Mouse (Mus musculus) hematopoietic stem cell, adult 5-6 weeks (primary cell): Measurements from ENCODE around the gene Apobec4. TPM values are rescaled to one million over a fixed set of nuclear protein-coding genes. Genes with fewer than 3 reads are reported as not detected.
"Not testable (repeated sequence)": the region's sequence is repeated elsewhere in the genome, so short reads cannot be mapped to it uniquely, and the experiment has no call there.

Experiments
- ATAC-seq, 2 experiments: fragments of 125-278 bp in 1 of 2; replicated peaks in 1 of 2; 2 replicates each; pipeline ENCODE4 v1.8.0; 2016 to 2017; ENCODE audit warnings: inconsistent platforms in 2 of 2, mild to moderate bottlenecking in 2 of 2, moderate number of reproducible peaks in 2 of 2, low read depth in 1 of 2, moderate TSS enrichment in 1 of 2; ENCODE audit not compliant: low FRiP score in 2 of 2, poor library complexity in 2 of 2, severe bottlenecking in 2 of 2, insufficient read depth in 1 of 2, low TSS enrichment in 1 of 2
- total RNA-seq: library from RNA; stranded (forward); fragments of 172-1452, 232-1000 nt; gene quantifications from 2 replicates; pipeline ENCODE4 v1.2.3, GENCODE M21; 2017

Apobec4 gene
- total RNA-seq, 1 experiment from 2014 or later, result not detected

DNA sequence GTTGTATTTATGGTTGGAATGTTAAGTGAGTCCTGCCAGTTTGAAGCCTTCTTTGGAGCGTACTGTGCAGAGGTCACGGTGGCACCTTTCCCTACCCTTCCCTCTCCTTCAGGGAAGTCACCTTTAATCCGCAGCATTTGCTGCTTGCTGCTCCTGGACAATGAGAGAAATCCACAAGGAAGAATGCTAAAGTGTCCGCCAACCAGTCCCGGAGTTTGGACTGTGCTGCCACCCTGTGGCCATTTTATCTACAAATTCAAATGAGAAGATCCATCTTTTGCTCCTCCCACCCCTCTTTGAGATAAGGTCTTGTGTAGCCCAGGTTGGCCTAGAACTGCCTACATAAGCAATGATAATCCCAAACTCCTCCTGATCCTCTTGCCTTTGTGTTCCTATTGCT lies 3.9 kb upstream of the Apobec4 start:
- 0 out of 4 replicates have a peak, but pooled peaks have one; percentile 21 to 37 for ATAC-seq

DNA sequence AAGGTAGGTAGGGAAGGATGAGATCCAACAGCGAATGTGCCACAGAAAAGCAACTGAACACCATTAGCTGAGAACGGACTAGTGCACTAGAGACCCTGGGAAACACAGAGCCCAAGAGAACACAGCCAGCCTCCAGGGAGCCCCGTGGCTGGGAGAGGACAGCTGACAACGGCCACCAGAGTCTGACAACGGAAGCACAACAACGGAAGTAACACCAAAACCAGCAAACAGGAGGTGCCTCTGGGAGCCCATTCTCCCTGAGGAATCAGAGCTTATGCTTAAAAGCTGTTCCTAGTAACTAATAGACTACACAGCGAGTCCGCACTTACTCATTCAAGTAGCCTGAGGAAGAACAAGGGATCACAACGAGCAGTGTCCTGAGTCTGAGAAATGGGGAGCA lies 1.1 kb upstream of the Apobec4 start:
- no peak; a peak in 1 of 4 replicates for ATAC-seq

- ATAC-seq, result no peak
These were observed 11.4 kb downstream of the Apobec4 start for GRCm38 (mm10) chr1:152761791-152762190.

DNA sequence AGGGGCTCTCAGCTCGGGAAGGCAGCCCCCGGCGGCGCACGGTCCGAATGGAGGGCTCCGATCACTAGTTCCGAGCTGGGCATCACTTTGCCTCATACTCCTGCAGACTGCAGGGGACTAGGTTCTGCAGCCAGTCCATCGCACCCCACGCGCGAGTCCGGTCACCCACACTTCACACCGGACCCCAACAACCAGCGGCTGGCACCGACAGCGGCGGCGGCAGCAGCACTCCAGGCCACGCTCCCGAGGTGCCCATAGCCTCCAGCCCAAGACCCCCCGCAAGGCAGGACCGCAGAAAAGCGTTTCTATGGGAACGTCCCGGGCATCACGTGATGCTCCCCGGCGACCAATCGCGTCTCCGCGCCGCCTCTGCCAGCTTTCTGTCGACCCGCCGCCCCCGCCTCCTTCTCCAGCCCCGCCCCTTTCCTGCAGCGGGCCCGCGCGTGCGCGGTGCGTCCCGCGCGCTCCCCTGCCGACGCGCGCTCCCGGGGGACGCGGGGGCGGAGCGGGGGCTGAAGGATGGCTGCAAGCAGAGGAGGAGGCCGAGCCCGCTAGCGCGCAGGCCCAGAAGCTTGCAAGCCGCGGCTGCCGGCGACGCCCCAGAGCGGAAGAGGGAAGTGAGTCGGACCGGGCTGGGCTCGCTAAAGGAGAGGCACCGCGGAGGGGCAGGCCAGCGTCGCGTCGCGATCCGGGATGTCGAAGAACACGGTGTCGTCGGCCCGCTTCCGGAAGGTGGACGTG lies 15.9 kb downstream of the Apobec4 start, which contains the start of the genes Rgl1 and Arpc5:
TSS of gene Rgl1 (minus strand) at position 320 of the 741 bp plus-strand sequence.
TSS of gene Arpc5 (plus strand) at position 511 of the 741 bp plus-strand sequence.
- ATAC-seq, result peak; percentile 90 to 93

- no peak for ATAC-seq
These were observed 16.7 kb downstream of the Apobec4 start for GRCm38 (mm10) chr1:152766804-152767748.

DNA sequence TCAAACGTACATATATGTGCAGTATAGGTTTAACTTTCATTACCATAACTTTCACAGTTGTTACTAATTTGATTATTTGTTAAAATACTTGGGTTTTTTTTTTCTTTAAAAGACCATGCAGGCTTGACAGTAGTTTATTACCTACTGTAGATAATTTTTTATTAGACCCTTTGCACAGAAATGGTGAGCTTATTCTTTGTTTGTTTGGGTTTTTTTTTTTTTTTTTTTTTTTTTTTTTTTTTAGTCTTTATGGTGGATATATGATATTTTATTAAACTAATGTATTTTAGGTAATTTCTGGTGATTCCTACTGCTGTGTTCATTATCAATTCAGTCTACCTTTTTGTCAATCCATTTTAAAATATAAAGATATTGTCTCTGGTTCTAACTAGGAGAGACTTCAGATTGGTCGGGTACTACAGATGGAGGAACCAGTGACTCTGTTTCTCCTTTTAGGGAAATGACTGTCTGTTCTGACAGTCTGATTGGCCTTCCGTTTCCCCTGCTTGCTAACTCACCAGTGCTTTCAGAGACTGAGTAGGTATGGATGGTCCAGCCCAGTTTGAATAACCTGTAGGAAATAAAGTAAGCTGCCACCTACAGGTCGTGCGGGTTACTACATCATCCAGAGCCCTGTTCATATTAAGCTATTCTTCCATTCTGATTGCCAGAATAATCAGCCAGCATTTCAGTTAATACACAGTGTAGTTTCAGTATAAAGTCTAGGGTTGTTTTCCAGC lies 17.6 kb downstream of the Apobec4 start:
- peak; percentile 68 to 74 for ATAC-seq

DNA sequence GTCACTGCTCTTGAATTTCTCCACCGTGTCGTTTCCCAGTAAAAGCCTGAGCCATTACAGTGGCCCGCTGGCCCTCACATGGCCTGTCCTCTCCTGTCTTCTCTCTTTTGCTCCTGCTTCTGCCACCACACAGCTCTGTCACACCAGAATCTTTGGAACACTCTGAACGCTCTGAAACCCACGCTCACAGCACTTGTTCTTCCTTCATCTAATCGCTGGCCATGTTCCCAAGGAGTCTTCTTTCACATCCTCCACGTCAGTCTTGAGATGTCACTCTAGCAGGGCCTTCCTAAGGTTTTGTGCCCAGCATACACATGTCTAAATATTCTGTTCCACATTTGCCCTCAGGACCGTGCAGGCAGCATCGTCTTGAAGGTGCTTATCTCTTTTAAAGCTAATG lies 20.7 kb downstream of the Apobec4 start:
- ATAC-seq, result no peak

GRCm38 (mm10) chr1:152774601-152775000 lies 24.2 kb downstream of the Apobec4 start:
- ATAC-seq, result peak; percentile 12 to 23; a peak in 2 of 4 replicates

- peak; percentile 73 to 92 for ATAC-seq
These were observed 28.9 kb downstream of the Apobec4 start for GRCm38 (mm10) chr1:152779071-152779737.

DNA sequence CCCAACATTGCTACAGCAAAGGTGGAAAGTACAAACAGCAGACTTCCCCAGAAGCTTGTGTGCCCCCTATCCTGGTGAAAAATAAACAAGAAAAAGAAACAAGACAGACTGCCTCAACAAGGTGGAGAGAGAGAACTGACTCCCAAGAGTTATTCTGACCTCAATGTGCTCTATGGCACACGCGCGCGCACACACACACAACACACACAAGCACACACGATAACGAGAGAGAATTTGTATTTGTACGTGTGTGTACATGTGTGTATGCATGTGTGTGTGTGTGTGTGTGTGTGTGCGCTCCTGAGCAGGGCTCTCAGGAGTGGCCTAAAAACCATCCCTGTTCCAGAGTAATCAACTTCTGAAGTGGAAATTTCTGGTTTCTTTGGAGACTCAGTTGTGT lies 34.3 kb downstream of the Apobec4 start:
- ATAC-seq, result no peak

GRCm38 (mm10) chr1:152785446-152785845 lies 35.1 kb downstream of the Apobec4 start:
- ATAC-seq, result not testable (repeated sequence)

GRCm38 (mm10) chr1:152786953-152787352 lies 36.6 kb downstream of the Apobec4 start:
- peak in 1 of 2 experiments; percentile 74; a peak in 1 of 4 replicates for ATAC-seq

DNA sequence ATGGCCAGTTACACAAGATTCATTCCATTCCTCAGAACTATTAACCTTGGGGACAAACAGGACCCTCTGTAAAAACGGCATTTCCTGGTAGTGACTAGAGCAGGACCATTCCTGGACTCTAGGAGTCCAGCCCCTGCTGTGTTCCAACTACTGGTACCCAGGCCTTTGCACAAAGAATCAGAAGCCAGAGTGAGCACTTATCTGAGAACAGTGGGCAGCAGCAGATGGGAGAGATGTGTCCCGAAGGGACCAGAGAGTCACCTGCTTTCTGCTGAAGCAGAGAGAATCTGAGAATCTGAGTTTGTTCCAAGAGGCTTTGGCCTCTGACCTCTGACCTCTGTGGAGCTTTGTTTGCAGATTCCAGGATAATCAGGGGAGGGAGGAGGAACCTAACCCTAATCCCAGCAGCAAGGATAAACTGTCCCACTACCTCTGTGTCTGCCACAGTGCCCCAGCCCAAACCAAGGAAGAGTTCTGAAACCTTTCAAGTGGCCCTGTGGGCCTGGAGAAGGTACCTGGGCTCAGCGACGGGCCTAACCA lies 37.8 kb downstream of the Apobec4 start:
- no peak for ATAC-seq

- ATAC-seq, result peak; percentile 71 to 75
These were observed 39.9 kb downstream of the Apobec4 start for GRCm38 (mm10) chr1:152790254-152790653.

GRCm38 (mm10) chr1:152790821-152791220 lies 40.5 kb downstream of the Apobec4 start:
- no peak for ATAC-seq

GRCm38 (mm10) chr1:152791269-152791668 lies 40.9 kb downstream of the Apobec4 start:
- ATAC-seq, result no peak
